Mouse (Mus musculus) heart, embryonic 11.5 days (tissue): ENCODE measurements around the gene Yars2. TPM values are rescaled to one million over a fixed set of nuclear protein-coding genes. Genes with fewer than 3 reads are reported as not detected.
"Not testable (repeated sequence)": the region's sequence is repeated elsewhere in the genome, so short reads cannot be mapped to it uniquely, and the experiment has no call there.

Source experiments
- ATAC-seq: fragments of 200-750 bp; cut with Nextera tagmentation; replicated peaks from 2 replicates; pipeline ENCODE4 v1.8.0; 2017; ENCODE audit warnings: moderate library complexity; ENCODE audit not compliant: insufficient number of reproducible peaks, low FRiP score, low TSS enrichment
- H3K27ac ChIP-seq: fragments of 300-500 bp; sonication (generic); 2 replicates; pipeline ENCODE4 v1.5.1; 2014; ENCODE audit warnings: mild to moderate bottlenecking, low read depth, low read length
- H3K27me3 ChIP-seq: fragments of 300-500 bp; sonication (generic); 2 replicates; pipeline ENCODE4 v1.6.1; 2014; ENCODE audit warnings: mild to moderate bottlenecking, low read length, mixed read lengths; ENCODE audit not compliant: control insufficient read depth, insufficient read depth
- H3K36me3 ChIP-seq: fragments of 300-500 bp; sonication (generic); 2 replicates; pipeline ENCODE4 v1.6.1; 2014; ENCODE audit warnings: mild to moderate bottlenecking, low read length, moderate library complexity, mixed read lengths; ENCODE audit not compliant: control insufficient read depth, insufficient read depth
- H3K4me1 ChIP-seq: fragments of 300-500 bp; sonication (generic); 2 replicates; pipeline ENCODE4 v1.6.1; 2014; ENCODE audit warnings: low read length; ENCODE audit not compliant: control insufficient read depth, insufficient read depth
- H3K4me2 ChIP-seq: fragments of 300-500 bp; sonication (generic); 2 replicates; pipeline ENCODE4 v1.6.1; 2014; ENCODE audit warnings: mild to moderate bottlenecking, moderate library complexity
- H3K4me3 ChIP-seq: fragments of 300-500 bp; sonication (generic); 2 replicates; pipeline ENCODE4 v1.5.1; 2014; ENCODE audit warnings: low read depth, low read length
- H3K9ac ChIP-seq: fragments of 300-500 bp; sonication (generic); 2 replicates; pipeline ENCODE4 v1.6.1; 2014; ENCODE audit warnings: mild to moderate bottlenecking, low read depth, low read length, moderate library complexity
- H3K9me3 ChIP-seq: fragments of 300-500 bp; sonication (generic); replicated peaks from 2 replicates; pipeline ENCODE4 v1.6.1; 2016; ENCODE audit warnings: low read length; ENCODE audit not compliant: control insufficient read depth
- WGBS: fragments of 180-500 bp; shearing (Covaris S2); extraction: QIAGEN DNeasy Blood & Tissue Kit; methylation state at CpG from one replicate; pipeline ENCODE4 v1.1.7; 2014; ENCODE audit not compliant: insufficient replicate concordance; 5-methylcytosine and 5-hydroxymethylcytosine counted together
- polyA plus RNA-seq: library from polyadenylated mRNA; unstranded; fragments of >200 nt; fragmentation: Nextera tagmentation; extraction: Ambion mirVana; gene quantifications from 2 replicates; pipeline ENCODE4 v1.2.1, GENCODE M21; 2014

Gene Yars2
- polyA plus RNA-seq, 1 experiment from 2014 or later: 43.7 TPM

GRCm38 (mm10) chr16:16358481-16359100, 55.8 kb downstream of the Yars2 start, which contains the start of gene Dnm1l:
TSS of gene Dnm1l (minus strand) at chr16:16358959.
- Histone ChIP-seq H3K9ac (peak within 1 kb of the TSS; percentile 95), H3K9me3 (no peaks in the 10 kb centered on the region), H3K4me3 (peak within 1 kb of the TSS; percentile 80), H3K27ac (peak within 1 kb of the TSS; percentile 98), H3K4me2 (peak within 1 kb of the TSS; percentile 63), H3K4me1 (no peaks in the 10 kb centered on the region), H3K27me3 (no peaks in the 10 kb centered on the region), H3K36me3 (no peaks in the 10 kb centered on the region)
- under 1% methylated on average over 55 of the region's 55 CpGs for WGBS
- ATAC-seq: peak; percentile 99

DNA sequence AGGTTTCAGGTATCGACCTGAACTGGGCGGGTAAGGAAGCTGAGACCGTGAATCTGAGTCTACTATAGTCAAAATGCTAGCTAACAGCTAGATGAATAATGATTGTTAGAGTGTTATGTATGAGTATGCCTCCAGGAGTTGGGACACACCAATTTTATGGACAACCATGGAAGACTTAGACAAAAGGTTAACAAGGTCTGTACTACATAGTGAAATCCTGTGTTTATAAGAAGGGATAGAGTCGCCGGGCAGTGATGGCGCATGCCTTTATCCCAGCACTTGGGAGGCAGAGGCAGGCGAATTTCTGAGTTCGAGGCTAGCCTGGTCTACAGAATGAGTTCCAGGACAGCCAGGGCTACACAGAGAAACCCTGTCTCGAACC, 56.3 kb downstream of the Yars2 start:
- ATAC-seq: peak; percentile 40; the same call in 1 of the 2 replicates
- not testable (repeated sequence) for H3K36me3 ChIP-seq, H3K4me1 ChIP-seq, H3K27me3 ChIP-seq, H3K9me3 ChIP-seq
- WGBS: 48% methylated on average over 9 of the region's 9 CpGs
- H3K4me2 ChIP-seq: peak overlapping the region; percentile 63
- H3K9ac ChIP-seq: 0 out of 2 replicates have a peak overlapping the region, but pooled peaks have one; percentile 95
- peak overlapping the region; percentile 98; the same call in 1 of the 2 replicates for H3K27ac ChIP-seq
- peak overlapping the region; percentile 80 for H3K4me3 ChIP-seq

Other genes starting within 250 kb of the Yars2 start
- 95.7 and 114 TPM in 2 replicates for gene Pkp2, start 89.6 kb upstream of the Yars2 start, polyA plus RNA-seq
- gene Dnm1l, start 56.0 kb downstream of the Yars2 start, polyA plus RNA-seq: 75.9 and 83.4 TPM in 2 replicates